Mouse (Mus musculus) MN1 (cell line): Measurements from ENCODE around the gene Pex5.
A peak's percentile ranks its signal among the peaks of the same experiment; 100 is the strongest.

ENCODE experiments used
- DNase-seq: peaks from one replicate; pipeline ENCODE4 v3.0.0-alpha.2; 2016; ENCODE audit warnings: low spot score

The Pex5 gene

GRCm38 (mm10) chr6:124414927-124415325 lies at the start of gene Pex5:
Pex5 (minus strand) TSS chr6:124415067.
- DNase-seq, result peak; percentile 96

- DNase-seq, result no peak
Measured at GRCm38 (mm10) chr6:124463881-124464291, 49.0 kb upstream of the Pex5 start.

DNA sequence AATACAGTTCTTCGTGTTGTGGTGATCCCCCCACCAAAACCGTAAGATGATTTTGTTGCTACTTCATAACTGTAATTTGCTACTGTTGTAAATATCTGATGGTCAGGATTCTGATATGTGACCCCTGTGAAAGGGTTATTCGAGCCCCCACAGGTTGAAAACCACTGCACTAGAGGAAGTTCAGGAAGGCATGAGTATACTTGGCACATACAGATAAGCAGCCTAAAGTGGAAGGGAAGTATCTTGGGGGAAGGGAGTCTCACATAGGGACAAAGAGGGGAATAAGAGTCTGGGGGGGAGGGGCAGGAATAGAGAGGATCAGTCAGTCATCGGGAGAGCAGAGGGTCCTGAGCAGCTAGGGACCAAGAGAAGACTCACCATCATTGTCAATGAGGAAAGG lies 44.5 kb upstream of the Pex5 start:
- DNase-seq, result no peak

- DNase-seq, result no peak
Measured at GRCm38 (mm10) chr6:124458505-124458904, 43.6 kb upstream of the Pex5 start.

DNA sequence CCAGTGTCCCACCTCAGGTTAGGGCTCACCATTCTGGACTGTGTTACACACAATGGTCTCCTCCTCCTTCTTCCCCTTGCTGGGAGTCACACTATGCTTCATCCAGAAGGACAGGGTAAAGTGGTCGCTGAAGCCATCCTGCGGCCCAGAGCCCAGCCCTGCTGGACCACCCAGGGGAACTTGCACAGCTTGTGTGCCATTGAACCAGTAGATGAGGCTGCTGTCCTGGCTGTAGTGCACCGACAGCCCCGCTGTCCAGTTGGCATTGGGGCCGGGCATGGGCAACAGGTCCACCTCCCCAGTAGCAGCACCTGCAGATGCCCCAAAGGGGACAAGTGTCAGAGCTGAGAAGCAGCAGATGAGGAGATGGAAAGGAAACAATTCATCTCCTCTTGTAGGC lies 43.0 kb upstream of the Pex5 start:
- no peak for DNase-seq

DNA sequence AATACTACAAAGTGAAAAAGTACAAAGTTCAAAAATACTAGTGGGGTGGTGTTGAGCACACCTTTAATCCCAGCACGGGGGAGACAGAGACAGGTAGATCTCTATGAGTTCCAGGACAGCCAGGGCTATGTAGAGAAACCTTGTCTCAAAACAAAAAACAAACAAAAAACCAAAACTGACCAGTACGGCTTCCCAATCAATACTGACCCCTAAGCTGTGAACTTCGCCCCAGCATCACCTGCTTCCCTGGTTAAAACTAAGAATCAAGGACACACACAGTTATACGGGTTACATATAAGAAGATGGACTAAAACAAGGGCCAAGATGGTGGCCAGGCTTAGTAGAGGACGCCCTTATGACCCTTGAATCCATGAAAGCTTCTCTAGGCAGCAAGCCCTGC lies 41.4 kb upstream of the Pex5 start:
- DNase-seq, result no peak

DNA sequence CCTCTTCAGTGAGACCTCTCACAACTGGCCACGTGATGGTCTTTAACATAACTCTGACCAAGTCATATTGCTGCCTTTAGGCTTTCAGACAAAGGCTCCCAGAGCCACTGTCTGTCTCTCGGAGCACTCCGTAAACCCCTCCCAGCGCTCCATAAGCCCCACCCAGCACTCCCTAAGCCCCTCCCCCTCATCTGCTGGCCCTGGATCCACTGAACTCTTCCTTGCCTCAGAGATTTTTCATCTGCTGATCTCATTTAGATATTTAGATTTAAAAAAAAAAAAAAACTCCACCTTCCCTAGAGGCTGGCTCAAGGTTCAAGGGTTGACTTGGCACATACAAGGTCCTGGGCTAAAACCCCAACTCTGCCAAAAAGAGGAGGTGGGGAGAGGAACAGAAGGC lies 38.9 kb upstream of the Pex5 start:
- no peak for DNase-seq

DNA sequence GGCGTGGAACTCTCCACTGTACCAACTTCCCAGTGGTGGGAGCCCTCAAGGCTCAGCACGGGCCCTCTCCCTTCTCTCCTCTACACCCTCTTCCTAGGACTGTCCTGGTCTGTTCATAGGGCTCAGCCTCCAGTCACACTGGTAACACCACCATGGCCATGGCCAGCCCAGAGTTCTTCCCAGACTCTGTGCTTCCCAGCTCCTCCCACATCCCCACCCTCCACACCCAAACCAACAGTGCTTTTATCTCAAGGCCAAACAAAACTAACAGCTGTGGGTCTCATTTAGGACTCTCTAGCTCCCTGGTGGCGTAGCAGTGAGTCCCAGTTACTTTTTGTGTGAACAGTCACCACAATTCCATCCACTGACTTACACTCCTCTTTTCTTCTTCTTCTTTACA lies 37.1 kb upstream of the Pex5 start:
- no peak for DNase-seq

DNA sequence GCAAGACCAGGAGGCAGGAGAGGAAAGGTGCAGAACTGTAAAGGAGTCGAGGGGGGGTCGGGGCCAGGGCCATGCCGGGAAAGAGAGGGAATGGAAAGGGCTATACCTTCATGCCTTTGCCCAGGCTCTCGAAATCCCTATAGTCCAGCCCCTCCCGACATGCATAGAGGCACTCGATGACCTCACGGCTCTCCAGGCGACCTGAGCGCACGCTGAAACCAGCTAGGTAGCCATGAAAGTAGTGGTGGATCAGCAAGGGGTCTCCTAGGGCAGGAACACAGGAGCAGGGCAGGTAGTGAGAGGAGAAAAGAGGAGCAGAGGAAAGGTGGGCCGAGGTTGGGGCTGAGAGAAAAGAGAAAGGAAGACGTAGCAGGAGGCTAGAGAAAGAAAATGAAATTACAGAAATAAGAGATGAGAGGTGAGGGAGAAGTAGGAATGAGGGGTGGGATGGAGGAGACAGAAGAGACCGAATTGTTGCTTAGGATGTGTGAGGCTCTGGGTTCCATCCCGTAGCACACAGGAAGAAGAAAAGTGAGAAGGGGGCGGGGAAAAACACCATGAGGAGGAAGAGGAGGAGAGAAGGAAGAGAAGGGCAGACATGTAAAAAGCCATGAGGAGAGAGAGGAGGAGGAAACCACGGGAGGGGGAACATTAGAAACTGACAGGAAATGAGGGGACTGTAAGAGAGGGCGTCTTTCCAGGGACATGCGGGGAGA lies 35.0 kb upstream of the Pex5 start:
- DNase-seq, result no peak

DNA sequence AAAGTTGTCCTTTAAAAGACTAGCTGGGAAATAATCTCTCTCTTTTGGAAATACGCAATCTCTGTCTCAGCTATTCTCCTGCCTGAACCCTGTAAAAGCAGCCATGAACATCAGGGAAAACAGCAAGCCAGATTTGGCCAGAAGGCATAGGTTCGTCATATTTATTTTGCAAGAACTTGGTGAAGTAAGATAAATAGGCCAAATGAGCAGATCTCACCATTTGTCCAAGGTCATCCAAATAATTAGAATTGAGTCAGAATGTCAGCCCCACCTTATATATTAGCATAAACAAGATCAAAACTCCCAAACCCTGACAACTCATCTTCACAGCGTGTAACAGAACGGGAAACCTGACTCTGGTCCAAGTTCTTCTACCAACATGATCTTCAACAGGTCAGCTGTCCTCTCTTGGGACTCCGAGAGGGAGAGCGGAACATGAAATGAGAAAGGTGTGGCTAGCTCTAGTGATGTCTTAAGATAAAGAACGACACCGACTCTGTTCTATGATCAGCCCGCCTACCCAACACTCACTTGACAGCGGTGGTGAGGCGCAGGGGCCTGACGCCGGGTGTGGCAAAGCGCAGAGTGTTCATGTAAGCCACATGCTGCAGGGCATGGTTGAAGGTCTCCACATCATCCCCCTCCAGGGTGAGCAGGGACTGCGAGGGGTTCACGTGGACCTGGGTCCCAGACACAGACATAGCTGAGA lies 34.2 kb upstream of the Pex5 start:
- DNase-seq, result no peak

GRCm38 (mm10) chr6:124448186-124448852 lies 33.5 kb upstream of the Pex5 start:
- no peak for DNase-seq

DNA sequence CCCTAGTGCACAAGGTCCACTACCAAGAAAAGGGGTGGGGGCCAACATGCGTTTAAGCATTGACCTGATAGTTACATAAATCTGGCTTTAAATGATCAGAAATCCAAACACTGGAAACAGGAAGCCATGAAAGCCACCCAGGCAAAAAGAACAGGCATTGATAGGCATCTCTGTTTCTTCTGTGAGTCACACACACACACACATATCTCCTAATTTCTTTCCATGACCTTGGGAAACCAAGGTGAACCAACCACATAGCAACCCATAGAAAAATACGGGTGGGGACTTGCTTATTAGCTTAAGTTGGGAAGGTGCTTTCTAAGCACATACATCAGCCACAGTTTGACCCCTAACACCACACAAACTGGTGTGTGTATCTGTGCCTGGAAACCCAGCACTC lies 32.5 kb upstream of the Pex5 start:
- no peak for DNase-seq

GRCm38 (mm10) chr6:124446459-124446858 lies 31.6 kb upstream of the Pex5 start:
- DNase-seq, result no peak

DNA sequence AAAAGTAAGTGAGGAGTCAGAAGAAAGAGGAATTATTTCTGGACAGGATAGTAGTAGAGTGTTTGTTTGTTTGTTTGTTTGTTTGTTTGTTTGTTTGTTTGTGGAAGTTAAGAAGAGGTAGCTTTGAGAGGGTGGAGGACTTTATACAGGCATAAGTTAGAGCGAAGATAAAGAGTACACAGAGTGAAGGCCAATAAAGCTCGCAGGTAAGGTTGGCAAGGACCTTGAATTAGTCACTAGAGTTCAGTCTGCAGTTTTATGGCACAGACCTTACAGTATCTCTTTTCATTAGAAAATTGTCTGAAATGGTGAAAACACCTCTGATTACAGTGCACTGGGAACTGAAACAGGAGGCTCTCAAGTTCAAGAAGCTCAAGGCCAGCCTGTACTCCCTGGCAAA lies 31.2 kb upstream of the Pex5 start:
- no peak for DNase-seq

- no peak for DNase-seq
Measured at GRCm38 (mm10) chr6:124443338-124443737, 28.5 kb upstream of the Pex5 start.

DNA sequence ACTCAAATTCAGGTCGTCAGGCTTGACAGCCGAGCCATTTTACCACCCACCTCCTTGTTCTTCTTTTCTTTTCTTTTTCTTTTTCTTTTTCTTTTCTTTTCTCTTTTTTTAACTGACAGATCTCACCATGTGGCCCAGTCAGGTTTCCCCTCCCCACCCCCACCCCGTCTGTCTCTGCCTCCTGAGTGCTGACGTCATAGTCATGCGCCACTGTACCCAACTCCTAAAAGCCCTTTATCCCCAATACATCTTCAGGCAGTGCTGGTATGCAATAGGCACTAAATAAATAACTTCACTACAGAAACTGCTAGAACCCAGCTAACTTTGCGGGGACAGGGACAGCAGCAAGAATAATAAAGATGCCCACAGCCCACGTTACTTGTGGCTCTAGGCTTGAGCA lies 21.4 kb upstream of the Pex5 start:
- DNase-seq, result no peak

- DNase-seq, result no peak
Measured at GRCm38 (mm10) chr6:124435173-124435572, 20.3 kb upstream of the Pex5 start.

DNA sequence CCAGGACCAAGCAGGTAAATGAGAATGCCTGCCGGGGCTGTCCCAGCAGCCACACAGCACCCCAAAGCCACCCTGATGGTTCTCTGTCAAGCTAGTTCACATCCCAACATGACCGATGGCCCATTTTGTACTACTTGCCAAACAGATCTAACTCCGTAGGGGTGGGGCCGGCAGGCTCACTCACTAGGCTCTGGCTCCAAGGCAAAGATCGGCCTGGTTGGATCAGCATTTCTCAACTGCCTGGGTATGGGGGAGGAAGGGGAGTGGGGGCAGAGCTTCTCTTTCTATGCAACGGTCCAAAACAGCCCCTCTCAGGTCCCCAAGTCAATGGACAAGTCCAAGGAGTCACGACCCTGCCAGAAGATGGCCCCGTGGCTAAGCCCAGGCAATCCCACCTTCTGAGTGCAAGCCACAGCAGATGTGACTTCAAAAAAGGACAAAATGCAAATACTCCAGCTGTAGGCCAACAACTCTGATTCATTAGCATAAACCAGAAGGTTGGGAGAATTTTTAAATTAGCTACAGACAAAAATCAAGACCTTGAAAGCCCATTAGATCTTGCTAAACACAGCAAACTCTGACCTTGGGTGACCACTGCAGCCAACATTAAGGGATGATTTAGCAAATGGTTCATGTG lies 18.9 kb upstream of the Pex5 start:
- no peak for DNase-seq

DNA sequence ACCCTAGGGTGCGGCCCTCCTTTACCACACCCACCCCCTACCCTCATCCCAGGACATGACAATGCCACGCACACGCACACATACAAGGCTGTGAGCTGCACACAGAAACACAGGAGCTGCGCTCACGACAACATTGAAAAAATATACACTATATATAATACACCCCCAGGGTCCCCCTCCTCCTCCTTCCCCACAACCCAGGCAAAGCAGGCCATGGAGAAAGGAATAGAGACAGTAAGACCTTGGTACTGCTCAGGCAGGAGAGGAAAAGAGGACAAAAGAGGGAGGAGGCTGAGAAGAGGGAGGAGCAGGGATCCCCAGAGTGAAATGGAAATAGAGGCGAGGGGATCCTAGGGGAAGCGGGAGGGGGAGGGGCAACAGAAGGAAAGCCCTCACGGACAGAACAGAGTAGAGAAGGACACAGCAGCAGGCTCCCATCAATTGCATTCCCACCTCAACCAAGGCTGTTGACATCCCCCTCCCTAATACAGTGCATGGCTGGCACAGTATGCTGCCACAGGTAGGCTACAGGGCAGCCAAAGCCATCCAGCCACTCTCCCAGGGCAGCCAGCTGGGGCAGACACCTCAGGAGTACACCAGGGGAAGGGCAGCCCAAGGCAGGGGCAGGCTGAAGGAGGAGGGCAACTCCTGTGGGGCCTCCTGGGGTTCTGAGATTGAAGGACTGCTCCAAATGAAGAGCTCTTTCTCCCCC lies 16.1 kb upstream of the Pex5 start:
- DNase-seq, result no peak

GRCm38 (mm10) chr6:124430379-124430778 lies 15.5 kb upstream of the Pex5 start:
- DNase-seq, result no peak

DNA sequence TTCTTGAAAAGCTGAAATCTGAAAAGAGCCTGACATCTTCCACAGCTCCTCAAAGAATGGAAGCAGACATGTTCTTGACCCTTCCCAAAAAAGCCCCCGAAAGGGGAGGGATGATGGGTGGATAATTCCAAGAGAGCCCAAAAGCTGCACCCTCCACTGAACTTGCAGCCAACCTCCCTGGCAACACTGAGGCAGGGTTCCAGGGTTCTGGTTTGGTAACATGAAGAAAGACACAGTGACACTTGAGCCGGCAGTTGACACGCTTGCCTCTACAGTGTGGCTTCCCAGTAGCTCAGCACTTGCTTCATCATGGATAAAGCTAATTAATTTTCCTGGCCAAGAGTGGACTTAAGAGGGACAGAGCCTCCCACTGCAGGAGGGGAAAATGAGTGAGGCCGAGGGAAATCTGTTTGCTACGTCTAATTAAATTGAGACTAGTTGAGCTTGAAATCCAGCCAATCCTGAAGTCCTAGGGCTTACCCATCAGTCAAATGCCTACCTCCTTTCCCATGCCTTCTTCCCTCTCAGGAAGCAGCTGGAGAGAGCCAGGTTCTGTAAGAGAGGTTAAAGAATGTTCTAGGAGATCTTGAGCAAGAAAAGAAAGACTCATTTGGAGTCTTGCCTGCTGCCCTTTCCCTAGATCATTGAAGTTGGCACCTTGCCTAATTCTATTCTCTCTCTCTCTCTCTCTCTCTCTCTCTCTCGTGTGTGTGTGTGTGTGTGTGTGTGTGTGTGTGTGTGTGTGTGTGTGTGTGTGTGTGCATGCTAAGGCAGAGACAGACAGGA lies 13.1 kb upstream of the Pex5 start:
- peak; percentile 49 for DNase-seq
